Mouse (Mus musculus) neural tube, embryonic 15.5 days (tissue): ENCODE measurements around the gene Ift80. TPM values are rescaled to one million over a fixed set of nuclear protein-coding genes. Genes with fewer than 3 reads are reported as not detected.
A peak's percentile ranks its signal among the peaks of the same experiment; 100 is the strongest.

Experiments used
- ATAC-seq: fragments of 200-750 bp; cut with Nextera tagmentation; 2 replicates; pipeline ENCODE4 v1.8.0; 2017; ENCODE audit warnings: mild to moderate bottlenecking, moderate TSS enrichment, moderate library complexity; ENCODE audit not compliant: low FRiP score
- H3K27ac ChIP-seq: fragments of 300-500 bp; sonication (generic); replicated peaks from 2 replicates; pipeline ENCODE4 v1.5.1; 2015; ENCODE audit warnings: mild to moderate bottlenecking, inconsistent platforms
- H3K27me3 ChIP-seq: fragments of 300-500 bp; sonication (generic); replicated peaks from 2 replicates; pipeline ENCODE4 v1.6.1; 2015; ENCODE audit warnings: inconsistent platforms
- H3K36me3 ChIP-seq: fragments of 300-500 bp; sonication (generic); 2 replicates; pipeline ENCODE4 v1.6.1; 2015; ENCODE audit warnings: inconsistent platforms
- H3K4me1 ChIP-seq: fragments of 300-500 bp; sonication (generic); 2 replicates; pipeline ENCODE4 v1.6.1; 2015; ENCODE audit warnings: inconsistent platforms
- H3K4me2 ChIP-seq: fragments of 300-500 bp; sonication (generic); 2 replicates; pipeline ENCODE4 v1.6.1; 2015; ENCODE audit warnings: inconsistent platforms, mild to moderate bottlenecking, moderate library complexity
- H3K4me3 ChIP-seq: fragments of 300-500 bp; sonication (generic); replicated peaks from 2 replicates; pipeline ENCODE4 v1.5.1; 2015; ENCODE audit warnings: mild to moderate bottlenecking, inconsistent platforms
- H3K9ac ChIP-seq: fragments of 300-500 bp; sonication (generic); replicated peaks from 2 replicates; pipeline ENCODE4 v1.6.1; 2015; ENCODE audit warnings: mild to moderate bottlenecking, inconsistent platforms
- H3K9me3 ChIP-seq: fragments of 300-500 bp; sonication (generic); replicated peaks from 2 replicates; pipeline ENCODE4 v1.6.1; 2016; ENCODE audit warnings: inconsistent platforms
- WGBS: fragments of 180-500 bp; shearing (Covaris S2); methylation state at CpG from one replicate; pipeline ENCODE4 v1.1.7; 2015; ENCODE audit warnings: mixed read lengths; 5-methylcytosine and 5-hydroxymethylcytosine counted together
- polyA plus RNA-seq: library from polyadenylated mRNA; unstranded; fragments of >200 nt; fragmentation: Nextera tagmentation; extraction: Ambion mirVana; gene quantifications from 2 replicates; pipeline ENCODE4 v1.2.1, GENCODE M21; 2015

The Ift80 gene
- 7.3 and 11.0 TPM in 2 replicates for polyA plus RNA-seq

DNA sequence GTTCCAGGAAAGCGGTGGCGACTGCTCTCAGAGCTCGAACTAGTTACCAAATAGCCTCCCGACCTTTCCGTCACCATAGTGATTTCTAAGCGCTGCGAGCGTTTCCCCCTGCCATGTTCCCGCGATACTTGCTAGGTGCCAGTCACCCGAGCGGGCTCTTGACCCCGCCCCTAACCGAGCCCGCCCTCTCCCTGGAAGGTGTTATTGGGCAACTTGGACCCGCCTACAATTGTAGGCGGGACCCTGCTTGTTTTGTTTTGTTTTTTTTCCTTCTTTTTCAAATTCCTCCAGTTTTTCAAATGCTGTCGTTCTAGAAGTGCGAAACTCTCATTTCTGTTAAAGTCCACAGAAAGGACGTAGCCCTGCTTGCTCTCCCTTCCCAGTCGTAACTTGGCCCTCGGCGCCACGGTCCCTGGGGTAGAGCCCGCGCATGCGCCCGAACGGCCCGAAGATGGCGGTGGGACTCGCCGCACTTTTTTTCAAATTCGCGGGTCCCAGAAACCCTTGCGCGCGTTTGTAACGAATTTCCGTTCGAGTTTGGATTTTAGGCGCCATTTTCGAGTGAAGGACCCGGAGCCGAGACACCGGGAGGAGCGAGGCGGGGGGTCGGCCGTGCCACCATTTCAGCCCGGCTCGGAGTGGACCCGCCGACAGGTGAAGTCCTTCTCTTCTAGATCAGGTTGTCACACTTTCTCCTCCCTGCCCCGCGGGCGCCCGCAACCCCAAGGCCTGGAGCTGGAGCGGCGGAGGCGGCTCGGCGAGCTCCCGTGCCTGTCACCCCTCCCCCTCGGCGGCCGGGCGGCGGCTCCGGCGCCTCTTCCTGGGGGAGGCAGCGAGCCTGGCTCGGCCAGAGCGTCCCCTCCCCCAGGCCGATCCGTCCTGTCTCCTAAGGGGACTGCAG lies at the start of gene Ift80, which contains the start of gene Smc4:
Ift80 (minus strand) TSS at position 134 of the 901 bp plus-strand sequence.
Smc4 (plus strand) TSS at position 302 of the 901 bp plus-strand sequence.
- Histone ChIP-seq H3K9me3 (no peaks in the 10 kb centered on the region), H3K36me3 (no peaks in the 10 kb centered on the region), H3K4me1 (peaks cover 17% of the 10 kb centered on the region), H3K4me3 (peak within 1 kb of the TSS; percentile 95), H3K27ac (peak within 1 kb of the TSS; percentile 87), H3K4me2 (peak within 1 kb of the TSS; percentile 97), H3K27me3 (no peaks in the 10 kb centered on the region), H3K9ac (peak within 1 kb of the TSS; percentile 63)
- ATAC-seq = peak; percentile 98
- WGBS = under 1% methylated on average over 75 of the region's 76 CpGs

GRCm38 (mm10) chr3:69051894-69052293 lies 47.5 kb upstream of the Ift80 start:
- Histone ChIP-seq H3K9me3 (no peaks in the 10 kb centered on the region), H3K36me3 (no peaks in the 10 kb centered on the region), H3K4me3 (no peak overlapping the region), H3K4me1 (no peaks in the 10 kb centered on the region), H3K27ac (no peak overlapping the region), H3K4me2 (no peak overlapping the region), H3K9ac (no peak overlapping the region), H3K27me3 (no peaks in the 10 kb centered on the region)
- ATAC-seq = no peak
- WGBS = 91% methylated on average over 11 of the region's 11 CpGs

- WGBS = 48% methylated on average over 5 of the region's 6 CpGs
- Histone ChIP-seq H3K27ac (no peak overlapping the region), H3K4me1 (peaks cover 10% of the 10 kb centered on the region), H3K27me3 (no peaks in the 10 kb centered on the region), H3K36me3 (no peaks in the 10 kb centered on the region), H3K9me3 (no peaks in the 10 kb centered on the region), H3K9ac (no peak overlapping the region), H3K4me3 (no peak overlapping the region), H3K4me2 (no peak overlapping the region)
- ATAC-seq = no peak
These were observed 44.6 kb upstream of the Ift80 start for GRCm38 (mm10) chr3:69049011-69049410.

DNA sequence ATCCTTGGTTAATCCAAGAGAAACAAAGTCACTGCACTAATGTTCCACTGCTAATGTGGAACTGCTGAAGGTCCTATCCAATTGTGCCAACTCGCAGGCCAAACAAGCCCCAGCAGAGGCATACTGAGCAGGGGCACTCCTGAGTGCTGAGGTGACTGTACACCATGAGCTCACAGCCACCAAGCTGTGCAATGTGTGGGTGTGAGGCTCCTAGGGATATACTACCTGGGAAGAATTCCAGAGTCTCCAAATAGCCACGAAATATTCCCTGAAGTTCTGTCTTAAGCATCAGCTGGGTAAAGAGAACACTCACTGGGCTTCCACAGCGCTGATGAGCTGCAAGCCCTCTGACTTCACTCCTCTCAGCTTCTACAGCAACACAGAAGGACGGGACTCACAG lies 43.3 kb upstream of the Ift80 start:
- no peak overlapping the region for H3K4me2 ChIP-seq
- no peak for ATAC-seq
- H3K4me1 ChIP-seq = peaks cover 17% of the 10 kb centered on the region
- 77% methylated on average over 4 of the region's 4 CpGs for WGBS
- no peak overlapping the region for H3K4me3 ChIP-seq
- no peaks in the 10 kb centered on the region for H3K27me3 ChIP-seq
- H3K36me3 ChIP-seq = no peaks in the 10 kb centered on the region
- H3K9me3 ChIP-seq = no peaks in the 10 kb centered on the region
- H3K27ac ChIP-seq = no peak overlapping the region
- H3K9ac ChIP-seq = no peak overlapping the region

GRCm38 (mm10) chr3:69046509-69046908 lies 42.1 kb upstream of the Ift80 start:
- Histone ChIP-seq H3K9me3 (no peaks in the 10 kb centered on the region), H3K4me3 (no peak overlapping the region), H3K36me3 (no peaks in the 10 kb centered on the region), H3K27ac (no peak overlapping the region), H3K9ac (no peak overlapping the region), H3K4me2 (no peak overlapping the region), H3K4me1 (peaks cover 21% of the 10 kb centered on the region), H3K27me3 (no peaks in the 10 kb centered on the region)
- 85% methylated on average over 4 of the region's 4 CpGs for WGBS
- ATAC-seq = no peak

DNA sequence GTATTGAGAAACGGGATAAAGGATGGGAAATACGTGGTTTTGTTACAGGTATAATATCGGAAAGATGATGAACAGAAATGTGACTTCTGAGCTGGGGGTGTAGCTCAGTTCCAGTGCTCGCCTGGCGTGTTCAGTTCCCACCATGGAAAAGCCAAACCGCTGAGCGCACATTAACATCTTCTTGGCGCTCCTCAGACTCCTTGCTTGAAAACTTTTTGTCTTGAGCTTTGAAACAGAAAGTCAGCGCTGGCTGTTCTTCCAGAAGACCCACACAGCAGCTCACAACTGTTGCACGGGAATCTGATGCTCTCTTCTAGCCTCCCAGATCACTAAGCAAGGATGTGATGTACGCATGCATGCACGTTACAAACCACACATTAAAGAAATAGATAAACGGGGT lies 41.4 kb upstream of the Ift80 start:
- no peak for ATAC-seq
- Histone ChIP-seq H3K27me3 (no peaks in the 10 kb centered on the region), H3K27ac (no peak overlapping the region), H3K4me2 (peak overlapping the region; percentile 94), H3K36me3 (no peaks in the 10 kb centered on the region), H3K4me1 (peaks cover 21% of the 10 kb centered on the region), H3K9me3 (no peaks in the 10 kb centered on the region), H3K4me3 (peak overlapping the region; percentile 81), H3K9ac (peak overlapping the region; percentile 84; the same call in 1 of the 2 replicates)
- WGBS = 19% methylated on average over 13 of the region's 13 CpGs

DNA sequence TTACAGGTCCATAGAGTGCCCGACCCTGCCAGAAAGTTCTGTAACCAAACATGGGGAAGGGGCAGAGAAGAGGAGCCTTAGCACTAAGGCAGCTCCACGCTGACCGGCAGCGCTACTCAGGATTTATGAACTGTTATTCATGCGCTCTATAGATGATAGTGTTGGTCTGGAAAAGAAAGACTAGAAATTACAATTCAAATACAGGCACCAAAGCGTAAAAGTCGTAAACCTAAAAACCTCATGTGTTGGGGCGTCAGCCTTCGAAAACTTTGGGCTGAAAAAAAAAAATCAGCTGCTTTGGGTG lies 41.0 kb upstream of the Ift80 start:
- Histone ChIP-seq H3K36me3 (no peaks in the 10 kb centered on the region), H3K27me3 (no peaks in the 10 kb centered on the region), H3K27ac (peak overlapping the region; percentile 93), H3K9ac (peak overlapping the region; percentile 84), H3K4me1 (peaks cover 21% of the 10 kb centered on the region), H3K4me3 (peak overlapping the region; percentile 81), H3K9me3 (no peaks in the 10 kb centered on the region), H3K4me2 (peak overlapping the region; percentile 94)
- ATAC-seq = no peak
- WGBS = 3% methylated on average over 9 of the region's 9 CpGs

GRCm38 (mm10) chr3:69044645-69045399 lies 40.5 kb upstream of the Ift80 start, which contains the start of gene Trim59:
Gene Trim59, minus strand, starts transcription at chr3:69044755.
- Histone ChIP-seq H3K36me3 (no peaks in the 10 kb centered on the region), H3K4me3 (peak within 1 kb of the TSS; percentile 81), H3K9me3 (no peaks in the 10 kb centered on the region), H3K27ac (peak within 1 kb of the TSS; percentile 93), H3K4me2 (peak within 1 kb of the TSS; percentile 94), H3K27me3 (no peaks in the 10 kb centered on the region), H3K4me1 (peaks cover 21% of the 10 kb centered on the region), H3K9ac (peak within 1 kb of the TSS; percentile 84)
- peak; percentile 97 for ATAC-seq
- under 1% methylated on average over 73 of the region's 80 CpGs for WGBS

DNA sequence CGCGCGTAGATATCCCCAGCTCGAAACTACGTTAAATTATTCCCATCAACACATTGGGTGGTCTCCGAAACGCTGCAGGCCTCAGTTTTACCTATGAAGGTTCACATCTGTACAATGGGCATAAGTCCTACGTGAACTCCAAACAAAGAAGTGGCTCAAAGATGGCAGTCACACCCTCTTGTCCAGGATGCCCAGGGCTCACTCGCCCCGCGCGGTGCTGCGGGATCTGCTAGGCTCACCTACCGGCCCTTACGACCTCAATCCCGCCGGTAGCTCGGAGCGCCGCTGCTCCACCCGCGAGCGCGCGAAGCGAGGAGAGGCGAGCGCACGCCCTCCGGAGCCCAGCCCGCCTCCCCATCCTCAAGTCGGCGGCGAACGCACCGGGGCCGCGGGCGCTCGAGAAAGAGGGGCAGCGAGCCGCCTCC lies 39.8 kb upstream of the Ift80 start:
- Histone ChIP-seq H3K4me2 (peak overlapping the region; percentile 94), H3K27ac (peak overlapping the region; percentile 93), H3K9ac (peak overlapping the region; percentile 84), H3K4me3 (peak overlapping the region; percentile 81), H3K27me3 (no peaks in the 10 kb centered on the region), H3K36me3 (no peaks in the 10 kb centered on the region), H3K4me1 (peaks cover 21% of the 10 kb centered on the region), H3K9me3 (no peaks in the 10 kb centered on the region)
- peak; percentile 75 for ATAC-seq
- under 1% methylated on average over 40 of the region's 42 CpGs for WGBS

DNA sequence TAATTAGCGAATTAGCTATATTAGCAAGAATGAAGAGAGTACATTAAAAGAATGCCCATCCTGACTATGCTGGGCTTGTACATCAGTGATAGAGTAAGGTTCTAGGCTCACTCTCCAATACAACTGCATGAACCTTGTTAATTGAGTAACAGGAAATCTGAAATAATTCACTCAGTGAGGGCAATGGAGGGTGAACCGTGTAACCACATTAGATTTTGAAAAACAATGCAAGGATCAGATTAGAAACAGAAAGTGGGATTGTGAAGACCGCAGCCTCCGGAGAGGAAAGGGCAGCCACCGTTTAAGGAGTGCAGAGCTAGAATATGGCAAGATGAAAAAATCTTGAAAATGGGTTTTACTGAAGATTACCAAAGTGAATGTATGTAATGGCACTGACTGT lies 36.9 kb upstream of the Ift80 start:
- Histone ChIP-seq H3K9me3 (no peaks in the 10 kb centered on the region), H3K4me2 (no peak overlapping the region), H3K4me1 (peaks cover 21% of the 10 kb centered on the region), H3K36me3 (no peaks in the 10 kb centered on the region; the same call in 1 of the 2 replicates), H3K27me3 (no peaks in the 10 kb centered on the region), H3K27ac (no peak overlapping the region), H3K9ac (no peak overlapping the region), H3K4me3 (no peak overlapping the region)
- no peak for ATAC-seq
- 73% methylated on average over 5 of the region's 5 CpGs for WGBS

- Histone ChIP-seq H3K9ac (no peak overlapping the region), H3K4me1 (peaks cover 11% of the 10 kb centered on the region), H3K4me2 (no peak overlapping the region), H3K4me3 (no peak overlapping the region), H3K27ac (no peak overlapping the region), H3K36me3 (peaks cover 4% of the 10 kb centered on the region), H3K27me3 (no peaks in the 10 kb centered on the region), H3K9me3 (no peaks in the 10 kb centered on the region)
- no peak for ATAC-seq
- 88% methylated on average over 2 of the region's 2 CpGs for WGBS
These were observed 35.7 kb upstream of the Ift80 start for GRCm38 (mm10) chr3:69040105-69040504.
